Mouse (Mus musculus): ENCODE measurements around the gene Ccdc194. TPM values are rescaled to one million over a fixed set of nuclear protein-coding genes. Genes with fewer than 3 reads are reported as not detected.

The Ccdc194 gene
- 0.09 and 0.13 TPM in 2 replicates for polyA plus RNA-seq (2015; fragmentation: Nextera tagmentation; extraction: Ambion mirVana)

GRCm38 (mm10) chr8:71525226-71526050 is at the start of gene Ccdc194:
Gene Ccdc194 (minus strand): TSS chr8:71525711.
- no peak within 1 kb of the TSS; the same call in 1 of the 2 replicates for H3K4me2 ChIP-seq
- no peaks in the 10 kb centered on the region for H3K36me3 ChIP-seq (ENCODE audit: poor library complexity, severe bottlenecking)
- peak within 1 kb of the TSS; percentile 43; the same call in 1 of the 2 replicates for H3K9ac ChIP-seq
- 5% methylated on average over 46 of the region's 46 CpGs for WGBS
- 0 out of 2 replicates have a peak within 1 kb of the TSS, but pooled peaks have one; percentile 2 for H3K4me3 ChIP-seq
- peaks cover 65% of the 10 kb centered on the region for H3K27me3 ChIP-seq
- no peak for ATAC-seq
- no peak within 1 kb of the TSS for H3K27ac ChIP-seq
- H3K9me3 ChIP-seq (replicated peaks) = no peaks in the 10 kb centered on the region
- peaks cover 12% of the 10 kb centered on the region for H3K4me1 ChIP-seq

GRCm38 (mm10) chr8:71575020-71575419 is 49.5 kb upstream of the Ccdc194 start:
- ATAC-seq = no peak
- no peaks in the 10 kb centered on the region for H3K9me3 ChIP-seq (replicated peaks)
- no peaks in the 10 kb centered on the region for H3K27me3 ChIP-seq
- no peak overlapping the region for H3K9ac ChIP-seq
- peaks cover under 1% of the 10 kb centered on the region; the same call in 1 of the 2 replicates for H3K36me3 ChIP-seq (ENCODE audit: poor library complexity, severe bottlenecking)
- no peak overlapping the region for H3K27ac ChIP-seq
- H3K4me3 ChIP-seq = no peak overlapping the region
- no peak overlapping the region for H3K4me2 ChIP-seq
- 63% methylated on average over 1 of the region's 1 CpGs for whole genome bisulfite sequencing
- H3K4me1 ChIP-seq = peaks cover 51% of the 10 kb centered on the region

- H3K27me3 ChIP-seq = no peaks in the 10 kb centered on the region
- no peak overlapping the region for H3K4me3 ChIP-seq
- no peak overlapping the region for H3K4me2 ChIP-seq
- 81% methylated on average over 7 of the region's 7 CpGs for WGBS
- no peak overlapping the region for H3K27ac ChIP-seq
- no peaks in the 10 kb centered on the region for H3K9me3 ChIP-seq (replicated peaks)
- ATAC-seq = no peak
- H3K4me1 ChIP-seq = peaks cover 46% of the 10 kb centered on the region
- no peak overlapping the region for H3K9ac ChIP-seq
- H3K36me3 ChIP-seq (ENCODE audit: poor library complexity, severe bottlenecking) = no peaks in the 10 kb centered on the region
Observed at GRCm38 (mm10) chr8:71574426-71574825, 48.9 kb upstream of the Ccdc194 start.

GRCm38 (mm10) chr8:71572847-71573633 is 47.5 kb upstream of the Ccdc194 start:
- no peaks in the 10 kb centered on the region for H3K9me3 ChIP-seq (replicated peaks)
- peak overlapping the region; percentile 91 for H3K27ac ChIP-seq
- H3K36me3 ChIP-seq (ENCODE audit: poor library complexity, severe bottlenecking) = no peaks in the 10 kb centered on the region
- peaks cover 52% of the 10 kb centered on the region for H3K4me1 ChIP-seq
- peak overlapping the region; percentile 52 for H3K9ac ChIP-seq
- H3K27me3 ChIP-seq = no peaks in the 10 kb centered on the region
- H3K4me3 ChIP-seq = peak overlapping the region; percentile 52; the same call in 1 of the 2 replicates
- ATAC-seq = peak; percentile 17; the same call in 1 of the 2 replicates
- 56% methylated on average over 9 of the region's 9 CpGs for WGBS
- peak overlapping the region; percentile 83 for H3K4me2 ChIP-seq

GRCm38 (mm10) chr8:71572077-71572476 is 46.6 kb upstream of the Ccdc194 start:
- Histone ChIP-seq H3K9ac (no peak overlapping the region), H3K27me3 (no peaks in the 10 kb centered on the region), H3K9me3 (replicated peaks) (no peaks in the 10 kb centered on the region), H3K36me3 (ENCODE audit: poor library complexity, severe bottlenecking) (no peaks in the 10 kb centered on the region), H3K27ac (peak overlapping the region; percentile 91), H3K4me2 (peak overlapping the region; percentile 83), H3K4me1 (peaks cover 52% of the 10 kb centered on the region), H3K4me3 (peak overlapping the region; percentile 52)
- 86% methylated on average over 2 of the region's 2 CpGs for WGBS
- no peak for ATAC-seq

- H3K27ac ChIP-seq = peak overlapping the region; percentile 63
- H3K9me3 ChIP-seq (replicated peaks) = no peaks in the 10 kb centered on the region
- no peaks in the 10 kb centered on the region for H3K36me3 ChIP-seq (ENCODE audit: poor library complexity, severe bottlenecking)
- peak overlapping the region; percentile 82 for H3K9ac ChIP-seq
- under 1% methylated on average over 41 of the region's 41 CpGs for WGBS
- peaks cover 52% of the 10 kb centered on the region for H3K4me1 ChIP-seq
- peak overlapping the region; percentile 52 for H3K4me3 ChIP-seq
- peaks cover 4% of the 10 kb centered on the region for H3K27me3 ChIP-seq
- peak overlapping the region; percentile 83 for H3K4me2 ChIP-seq
- ATAC-seq = peak; percentile 88
Observed at GRCm38 (mm10) chr8:71570291-71570954, 44.9 kb upstream of the Ccdc194 start.

GRCm38 (mm10) chr8:71569366-71570290 is 44.1 kb upstream of the Ccdc194 start:
- WGBS = under 1% methylated on average over 51 of the region's 51 CpGs
- Histone ChIP-seq H3K4me2 (peak overlapping the region; percentile 83), H3K4me1 (peaks cover 52% of the 10 kb centered on the region), H3K27me3 (peaks cover 5% of the 10 kb centered on the region), H3K9ac (peak overlapping the region; percentile 82), H3K36me3 (ENCODE audit: poor library complexity, severe bottlenecking) (no peaks in the 10 kb centered on the region), H3K27ac (peak overlapping the region; percentile 67), H3K4me3 (peak overlapping the region; percentile 52), H3K9me3 (replicated peaks) (no peaks in the 10 kb centered on the region)
- peak; percentile 82 for ATAC-seq

- Histone ChIP-seq H3K36me3 (ENCODE audit: poor library complexity, severe bottlenecking) (no peaks in the 10 kb centered on the region), H3K4me1 (peaks cover 45% of the 10 kb centered on the region), H3K4me2 (peak overlapping the region; percentile 83), H3K9ac (peak overlapping the region; percentile 82; the same call in 1 of the 2 replicates), H3K27ac (peak overlapping the region; percentile 67), H3K4me3 (peak overlapping the region; percentile 52), H3K27me3 (peaks cover 5% of the 10 kb centered on the region), H3K9me3 (replicated peaks) (no peaks in the 10 kb centered on the region)
- WGBS = 17% methylated on average over 6 of the region's 6 CpGs
- no peak for ATAC-seq
Observed at GRCm38 (mm10) chr8:71568941-71569340, 43.4 kb upstream of the Ccdc194 start.

GRCm38 (mm10) chr8:71568387-71568937 is 43.0 kb upstream of the Ccdc194 start, which contains the start of gene Slc27a1:
Gene Slc27a1 (plus strand): TSS chr8:71568882.
- Histone ChIP-seq H3K4me2 (peak within 1 kb of the TSS; percentile 83), H3K9me3 (replicated peaks) (no peaks in the 10 kb centered on the region), H3K9ac (peak within 1 kb of the TSS; percentile 82), H3K4me1 (peaks cover 44% of the 10 kb centered on the region), H3K36me3 (ENCODE audit: poor library complexity, severe bottlenecking) (no peaks in the 10 kb centered on the region), H3K27me3 (peaks cover 8% of the 10 kb centered on the region), H3K27ac (peak within 1 kb of the TSS; percentile 67), H3K4me3 (peak within 1 kb of the TSS; percentile 52)
- WGBS = 14% methylated on average over 13 of the region's 13 CpGs
- no peak for ATAC-seq

- Histone ChIP-seq H3K4me3 (no peak overlapping the region), H3K9me3 (replicated peaks) (no peaks in the 10 kb centered on the region), H3K36me3 (ENCODE audit: poor library complexity, severe bottlenecking) (no peaks in the 10 kb centered on the region), H3K27ac (0 out of 2 replicates have a peak overlapping the region, but pooled peaks have one; percentile 67), H3K27me3 (peaks cover 16% of the 10 kb centered on the region), H3K9ac (no peak overlapping the region), H3K4me1 (peaks cover 42% of the 10 kb centered on the region), H3K4me2 (no peak overlapping the region)
- ATAC-seq = no peak
- WGBS = 85% methylated on average over 7 of the region's 7 CpGs
Observed at GRCm38 (mm10) chr8:71567587-71567986, 42.1 kb upstream of the Ccdc194 start.

Measured in forebrain, embryonic 13.5 days (tissue).